Mouse (Mus musculus): Measurements from ENCODE around the gene Dguok. TPM values are rescaled to one million over a fixed set of nuclear protein-coding genes. Genes with fewer than 3 reads are reported as not detected.

Gene Dguok
- polyA plus RNA-seq, 1 experiment: 97.3 TPM

DNA sequence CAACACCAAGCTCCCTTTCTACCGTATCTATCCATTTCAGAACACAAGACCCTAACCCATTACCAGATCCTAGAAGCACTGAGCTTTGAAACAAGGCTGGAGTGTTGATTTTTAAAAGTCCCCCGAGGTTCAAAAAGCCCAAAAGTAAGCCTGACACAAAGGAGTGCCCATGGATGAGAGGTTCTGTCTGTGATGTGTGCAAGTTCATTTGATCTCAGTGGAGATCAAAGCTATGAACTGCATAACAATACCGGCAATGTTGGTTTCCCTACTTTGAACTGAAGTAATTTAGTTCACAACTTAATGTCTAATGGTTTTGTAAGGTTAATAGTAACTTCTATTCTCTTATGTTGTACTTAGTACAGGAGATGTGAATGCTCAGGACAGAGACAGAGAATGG, 69.5 kb downstream of the Dguok start:
- DNase-seq: no peak
- WGBS: 61% methylated on average over 3 of the region's 3 CpGs
- no peaks in the 10 kb centered on the region for H3K27me3 ChIP-seq (ENCODE audit: control insufficient read depth, insufficient read depth, low read length)
- H3K4me1 ChIP-seq (ENCODE audit: control insufficient read depth, insufficient read depth, low read length): peaks cover 21% of the 10 kb centered on the region
- no peak for TF ChIP-seq POLR2A (IDR thresholded peaks at IDR 0.05; ENCODE audit: borderline replicate concordance, insufficient read depth, low read length)
- TF ChIP-seq CTCF (IDR thresholded peaks at IDR 0.05; ENCODE audit: borderline replicate concordance, insufficient read depth, low read depth, low read length): no peak
- H3K27ac ChIP-seq (ENCODE audit: insufficient read depth, low read length): no peak overlapping the region
- H3K4me3 ChIP-seq (replicated peaks; ENCODE audit: insufficient read depth, low read depth, low read length): no peak overlapping the region

DNA sequence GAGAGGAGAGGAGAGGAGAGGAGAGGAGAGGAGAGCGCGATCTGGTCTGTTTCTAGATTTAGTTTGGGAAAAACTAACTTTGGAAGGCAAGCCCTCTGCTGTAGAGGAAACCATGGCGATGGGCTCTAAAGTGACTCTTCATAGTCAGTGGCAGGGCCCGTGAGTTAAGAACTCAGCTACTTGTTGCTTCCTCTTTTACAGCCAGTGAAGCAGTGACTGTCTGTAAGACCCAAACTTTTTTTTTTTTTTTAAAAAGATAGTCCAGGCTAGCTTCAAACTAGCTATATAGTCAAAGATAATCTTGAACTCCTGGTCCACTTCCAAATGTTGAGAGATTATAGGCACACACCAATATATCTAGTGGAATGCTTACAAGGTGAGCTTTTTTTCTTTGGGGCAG, 70.2 kb downstream of the Dguok start:
- Histone ChIP-seq H3K4me1 (ENCODE audit: control insufficient read depth, insufficient read depth, low read length) (peaks cover 26% of the 10 kb centered on the region), H3K27me3 (ENCODE audit: control insufficient read depth, insufficient read depth, low read length) (no peaks in the 10 kb centered on the region)

DNA sequence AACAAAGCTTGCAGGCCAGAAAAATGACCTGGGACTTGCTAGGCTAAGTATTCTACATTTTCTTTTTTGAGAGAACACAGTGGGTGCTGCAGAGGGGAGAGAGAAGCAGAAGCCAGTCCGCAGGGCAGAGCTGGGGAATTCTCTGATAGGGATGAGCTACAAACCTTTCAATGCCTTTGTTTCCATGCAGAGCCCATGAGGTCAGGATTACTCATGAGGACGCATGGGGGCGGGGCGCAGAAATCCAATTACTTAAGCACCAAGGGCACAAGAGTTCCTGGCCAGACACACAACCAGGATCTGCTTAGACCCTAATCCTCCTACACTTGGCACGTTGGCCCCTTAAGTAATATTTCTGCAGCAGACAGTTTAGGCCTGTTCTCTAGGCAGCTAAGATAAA, 71.6 kb downstream of the Dguok start:
- WGBS: 25% methylated on average over 5 of the region's 5 CpGs
- no peaks in the 10 kb centered on the region for H3K27me3 ChIP-seq (ENCODE audit: control insufficient read depth, insufficient read depth, low read length)
- no peak overlapping the region for H3K4me3 ChIP-seq (replicated peaks; ENCODE audit: insufficient read depth, low read depth, low read length)
- peak overlapping the region; percentile 24; the same call in 1 of the 2 replicates for H3K27ac ChIP-seq (ENCODE audit: insufficient read depth, low read length)
- H3K4me1 ChIP-seq (ENCODE audit: control insufficient read depth, insufficient read depth, low read length): peaks cover 26% of the 10 kb centered on the region
- peak; percentile 41 to 44 for DNase-seq
- TF ChIP-seq POLR2A (IDR thresholded peaks at IDR 0.05; ENCODE audit: borderline replicate concordance, insufficient read depth, low read length) (no peak), CTCF (IDR thresholded peaks at IDR 0.05; ENCODE audit: borderline replicate concordance, insufficient read depth, low read depth, low read length) (no peak)

More for the DNA sequence above, 70.2 kb downstream of the Dguok start:
- no peak for DNase-seq
- Histone ChIP-seq H3K27ac (ENCODE audit: insufficient read depth, low read length) (no peak overlapping the region), H3K4me3 (replicated peaks; ENCODE audit: insufficient read depth, low read depth, low read length) (no peak overlapping the region)
- 74% methylated on average over 4 of the region's 4 CpGs for WGBS
- TF ChIP-seq CTCF (IDR thresholded peaks at IDR 0.05; ENCODE audit: borderline replicate concordance, insufficient read depth, low read depth, low read length): no peak
- TF ChIP-seq POLR2A (IDR thresholded peaks at IDR 0.05; ENCODE audit: borderline replicate concordance, insufficient read depth, low read length): no peak

DNA sequence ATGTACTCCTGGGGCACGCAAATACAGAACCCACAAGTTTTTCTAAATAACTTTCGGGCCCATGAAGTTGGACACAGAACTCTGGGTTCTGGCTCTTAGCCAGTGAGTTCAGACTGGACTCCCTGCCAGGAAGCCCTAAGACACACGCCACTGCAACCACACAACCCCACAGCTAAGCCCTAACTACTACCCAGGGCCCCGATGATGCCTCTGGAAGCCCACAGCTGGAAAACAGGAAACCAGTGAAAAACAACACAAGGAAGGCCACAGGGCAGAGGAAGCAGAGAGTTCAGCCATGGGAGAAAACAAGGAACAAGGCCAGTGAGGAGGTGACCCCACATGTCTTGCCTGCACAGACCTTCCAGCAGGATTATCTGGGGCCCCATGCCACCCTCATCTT, 73.2 kb downstream of the Dguok start:
- peaks cover 26% of the 10 kb centered on the region for H3K4me1 ChIP-seq (ENCODE audit: control insufficient read depth, insufficient read depth, low read length)

DNA sequence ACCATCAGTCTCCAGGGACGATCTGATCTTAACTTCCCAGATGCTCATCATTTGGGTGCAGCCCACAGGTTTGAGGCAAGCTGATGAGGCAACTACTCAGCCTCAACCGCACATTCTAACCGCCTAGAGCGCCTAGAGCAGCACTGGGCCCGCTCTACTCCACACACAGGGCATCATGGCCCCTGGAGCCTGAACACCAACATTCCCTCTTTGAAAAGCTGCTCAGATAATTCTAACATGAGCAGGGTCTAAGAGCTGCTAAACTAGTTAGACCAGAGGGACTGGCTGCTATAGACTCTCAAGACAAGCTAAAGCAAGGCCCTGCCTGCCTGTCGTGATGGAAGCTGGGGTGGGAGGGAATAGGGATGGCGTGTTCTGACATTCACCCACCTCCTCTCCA, 73.8 kb downstream of the Dguok start:
- Histone ChIP-seq H3K27me3 (ENCODE audit: control insufficient read depth, insufficient read depth, low read length) (no peaks in the 10 kb centered on the region), H3K4me1 (ENCODE audit: control insufficient read depth, insufficient read depth, low read length) (peaks cover 29% of the 10 kb centered on the region), H3K27ac (ENCODE audit: insufficient read depth, low read length) (no peak overlapping the region), H3K4me3 (replicated peaks; ENCODE audit: insufficient read depth, low read depth, low read length) (no peak overlapping the region)
- no peak for DNase-seq
- no peak for TF ChIP-seq CTCF (IDR thresholded peaks at IDR 0.05; ENCODE audit: borderline replicate concordance, insufficient read depth, low read depth, low read length)
- TF ChIP-seq POLR2A (IDR thresholded peaks at IDR 0.05; ENCODE audit: borderline replicate concordance, insufficient read depth, low read length): no peak
- WGBS: 76% methylated on average over 7 of the region's 7 CpGs

More for the DNA sequence above, 73.2 kb downstream of the Dguok start:
- Histone ChIP-seq H3K27me3 (ENCODE audit: control insufficient read depth, insufficient read depth, low read length) (no peaks in the 10 kb centered on the region), H3K27ac (ENCODE audit: insufficient read depth, low read length) (no peak overlapping the region), H3K4me3 (replicated peaks; ENCODE audit: insufficient read depth, low read depth, low read length) (no peak overlapping the region)
- DNase-seq: no peak
- no peak for TF ChIP-seq POLR2A (IDR thresholded peaks at IDR 0.05; ENCODE audit: borderline replicate concordance, insufficient read depth, low read length)
- no peak for TF ChIP-seq CTCF (IDR thresholded peaks at IDR 0.05; ENCODE audit: borderline replicate concordance, insufficient read depth, low read depth, low read length)
- WGBS: 48% methylated on average over 4 of the region's 4 CpGs

Other genes with a start within 250 kb of the Dguok start
- 13.6 and 15.4 TPM in 2 replicates for gene Mthfd2, start 181.1 kb downstream of the Dguok start, polyA plus RNA-seq (2012; rRNA removed)
- gene Mob1a, start 181.0 kb downstream of the Dguok start, polyA plus RNA-seq (2012; rRNA removed): 16.0 and 16.3 TPM in 2 replicates
- 87.1 and 90.2 TPM in 2 replicates for gene Bola3, start 157.8 kb downstream of the Dguok start, polyA plus RNA-seq (2012; rRNA removed)
- gene Tet3, start 47.9 kb downstream of the Dguok start, polyA plus RNA-seq (2012; rRNA removed): 22.5 and 24.7 TPM in 2 replicates
- 0.76 and 0.97 TPM in 2 replicates for gene Actg2, start 29.3 kb upstream of the Dguok start, polyA plus RNA-seq (2012; rRNA removed)
- gene Stambp, start 65.8 kb upstream of the Dguok start, polyA plus RNA-seq (2012; rRNA removed): 39.0 and 41.8 TPM in 2 replicates
- not detected in 2 replicates for gene Clec4f, start 149.2 kb upstream of the Dguok start, polyA plus RNA-seq (2012; rRNA removed)
- not detected in 2 replicates for gene Cd207, start 170.9 kb upstream of the Dguok start, polyA plus RNA-seq (2012; rRNA removed)
- not detected in 2 replicates for gene Vax2, start 204.3 kb upstream of the Dguok start, polyA plus RNA-seq (2012; rRNA removed)
- gene Atp6v1b1, start 236.0 kb upstream of the Dguok start, polyA plus RNA-seq (2012; rRNA removed): 0.05 TPM in 1 of 2 replicates, not detected in the other